Mouse (Mus musculus): Measurements from ENCODE around the gene Trip11. TPM values are rescaled to one million over a fixed set of nuclear protein-coding genes. Genes with fewer than 3 reads are reported as not detected.

Trip11 gene
- polyA plus RNA-seq, 1 experiment from 2014 or later = 31.2 TPM

DNA sequence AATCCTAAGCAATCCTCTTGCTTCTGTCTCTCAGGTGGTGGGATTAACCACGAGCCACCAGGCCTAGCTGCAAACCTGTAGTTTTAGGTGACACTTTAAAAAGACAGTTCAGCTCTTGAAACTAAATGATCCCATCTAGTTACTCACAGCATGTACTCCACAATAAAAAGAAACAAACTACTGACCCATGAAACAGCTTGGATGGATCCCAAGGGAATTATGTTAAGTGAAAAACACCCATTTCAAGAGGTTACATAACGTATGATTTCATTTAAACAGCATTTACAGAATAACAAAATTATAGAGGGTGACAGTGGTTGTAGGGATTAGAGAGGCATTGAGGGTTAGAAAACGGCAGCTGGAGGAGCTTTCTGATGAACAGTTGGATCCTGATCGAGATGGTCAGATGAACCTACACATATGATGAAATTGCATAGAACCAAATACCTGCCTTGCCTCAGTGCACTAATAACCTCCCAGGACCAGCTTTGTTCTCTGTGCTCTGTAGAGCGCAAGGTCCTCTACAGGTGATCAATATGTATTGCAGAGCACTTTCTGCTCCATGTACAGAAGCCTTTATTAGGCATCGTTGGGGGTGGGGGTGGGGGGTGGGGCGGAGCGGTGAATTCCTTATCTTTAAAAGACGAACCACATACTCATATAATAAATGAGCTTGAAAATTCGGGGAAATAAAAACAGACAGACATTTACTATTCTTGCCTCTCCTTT lies 76.4 kb downstream of the Trip11 start:
- no peak for ATAC-seq
- H3K27me3 ChIP-seq (replicated peaks) = no peaks in the 10 kb centered on the region
- no peak overlapping the region for H3K4me2 ChIP-seq (replicated peaks)
- 86% methylated on average over 10 of the region's 10 CpGs for WGBS
- H3K4me3 ChIP-seq (replicated peaks) = no peak overlapping the region
- no peak overlapping the region for H3K9ac ChIP-seq
- no peaks in the 10 kb centered on the region for H3K9me3 ChIP-seq
- peaks cover 11% of the 10 kb centered on the region for H3K36me3 ChIP-seq
- H3K27ac ChIP-seq = no peak overlapping the region
- H3K4me1 ChIP-seq (replicated peaks) = 0 out of 2 replicates have a peak, but pooled peaks cover 1% of the 10 kb centered on the region

DNA sequence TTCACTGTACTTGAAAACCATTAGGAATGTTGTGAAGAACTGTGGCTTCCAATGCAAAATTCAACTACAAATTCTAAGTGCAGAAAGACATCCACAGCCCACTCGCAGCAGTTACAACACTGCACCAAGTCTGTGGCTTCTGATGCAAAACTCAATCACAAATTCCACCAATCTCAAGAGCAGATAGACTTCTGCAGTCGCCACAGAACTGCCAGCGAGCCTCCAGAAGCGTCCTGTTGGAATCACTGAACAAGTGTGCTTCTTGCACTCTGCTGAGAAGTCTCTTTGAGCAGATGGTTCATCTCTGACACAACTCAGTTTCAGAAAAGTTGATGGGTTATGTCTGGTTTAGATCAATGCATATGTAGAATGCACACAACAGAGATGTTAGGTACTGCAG lies 78.4 kb downstream of the Trip11 start:
- H3K4me2 ChIP-seq (replicated peaks) = no peak overlapping the region
- no peaks in the 10 kb centered on the region for H3K27me3 ChIP-seq (replicated peaks)
- H3K36me3 ChIP-seq = peaks cover 11% of the 10 kb centered on the region
- H3K4me1 ChIP-seq (replicated peaks) = 0 out of 2 replicates have a peak, but pooled peaks cover 5% of the 10 kb centered on the region
- 85% methylated on average over 4 of the region's 4 CpGs for WGBS
- no peaks in the 10 kb centered on the region for H3K9me3 ChIP-seq
- H3K4me3 ChIP-seq (replicated peaks) = no peak overlapping the region
- ATAC-seq = no peak
- H3K9ac ChIP-seq = no peak overlapping the region
- H3K27ac ChIP-seq = no peak overlapping the region

DNA sequence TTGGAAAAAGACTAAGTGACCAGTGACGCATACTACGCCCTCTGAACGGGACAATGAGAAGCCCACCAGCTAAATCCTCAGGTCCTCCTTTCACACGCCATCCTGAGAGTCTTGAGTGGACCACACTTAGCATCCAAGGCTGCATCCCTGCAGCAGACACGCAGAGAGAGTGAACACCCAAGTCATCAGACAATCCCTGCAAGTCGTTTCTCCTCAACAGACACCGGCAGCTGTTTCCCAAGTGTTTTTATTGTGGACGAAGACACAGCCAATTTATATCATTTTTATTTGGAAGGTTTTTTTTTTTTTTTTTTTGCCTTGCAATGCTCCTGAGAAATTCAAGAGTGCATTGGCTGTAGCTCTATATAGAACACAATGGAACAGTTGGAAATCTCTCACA lies 79.3 kb downstream of the Trip11 start:
- H3K27me3 ChIP-seq (replicated peaks) = no peaks in the 10 kb centered on the region
- H3K4me3 ChIP-seq (replicated peaks) = no peak overlapping the region
- no peak overlapping the region for H3K4me2 ChIP-seq (replicated peaks)
- 0 out of 2 replicates have a peak, but pooled peaks cover 5% of the 10 kb centered on the region for H3K4me1 ChIP-seq (replicated peaks)
- H3K27ac ChIP-seq = no peak overlapping the region
- H3K36me3 ChIP-seq = peaks cover 11% of the 10 kb centered on the region
- ATAC-seq = no peak
- WGBS = 74% methylated on average over 8 of the region's 8 CpGs
- no peak overlapping the region for H3K9ac ChIP-seq
- H3K9me3 ChIP-seq = no peaks in the 10 kb centered on the region

DNA sequence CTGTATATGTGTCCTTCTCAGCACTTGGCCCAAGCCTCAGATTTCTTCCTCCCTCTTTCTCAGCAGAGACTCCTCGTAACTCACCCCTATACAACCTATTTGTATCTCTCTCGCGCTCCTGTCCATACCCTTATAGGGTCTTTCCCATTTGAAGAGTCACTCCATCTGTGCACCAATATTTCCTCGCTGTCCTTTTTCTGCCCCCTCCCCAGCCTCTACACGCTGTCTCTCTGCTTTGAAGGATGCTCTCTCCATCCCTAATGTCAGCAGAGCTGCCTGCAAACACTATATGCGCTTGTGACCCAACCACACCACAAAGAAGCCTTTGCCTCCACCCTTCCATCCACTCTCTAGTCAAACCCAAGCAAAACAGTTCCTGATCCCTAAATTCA lies 80.0 kb downstream of the Trip11 start:
- H3K27ac ChIP-seq = no peak overlapping the region
- no peak for ATAC-seq
- H3K9ac ChIP-seq = no peak overlapping the region
- 0 out of 2 replicates have a peak, but pooled peaks cover 5% of the 10 kb centered on the region for H3K4me1 ChIP-seq (replicated peaks)
- H3K4me3 ChIP-seq (replicated peaks) = no peak overlapping the region
- H3K4me2 ChIP-seq (replicated peaks) = no peak overlapping the region
- H3K27me3 ChIP-seq (replicated peaks) = no peaks in the 10 kb centered on the region
- WGBS = 84% methylated on average over 6 of the region's 6 CpGs
- H3K36me3 ChIP-seq = peaks cover 7% of the 10 kb centered on the region; the same call in 1 of the 2 replicates
- H3K9me3 ChIP-seq = no peaks in the 10 kb centered on the region

DNA sequence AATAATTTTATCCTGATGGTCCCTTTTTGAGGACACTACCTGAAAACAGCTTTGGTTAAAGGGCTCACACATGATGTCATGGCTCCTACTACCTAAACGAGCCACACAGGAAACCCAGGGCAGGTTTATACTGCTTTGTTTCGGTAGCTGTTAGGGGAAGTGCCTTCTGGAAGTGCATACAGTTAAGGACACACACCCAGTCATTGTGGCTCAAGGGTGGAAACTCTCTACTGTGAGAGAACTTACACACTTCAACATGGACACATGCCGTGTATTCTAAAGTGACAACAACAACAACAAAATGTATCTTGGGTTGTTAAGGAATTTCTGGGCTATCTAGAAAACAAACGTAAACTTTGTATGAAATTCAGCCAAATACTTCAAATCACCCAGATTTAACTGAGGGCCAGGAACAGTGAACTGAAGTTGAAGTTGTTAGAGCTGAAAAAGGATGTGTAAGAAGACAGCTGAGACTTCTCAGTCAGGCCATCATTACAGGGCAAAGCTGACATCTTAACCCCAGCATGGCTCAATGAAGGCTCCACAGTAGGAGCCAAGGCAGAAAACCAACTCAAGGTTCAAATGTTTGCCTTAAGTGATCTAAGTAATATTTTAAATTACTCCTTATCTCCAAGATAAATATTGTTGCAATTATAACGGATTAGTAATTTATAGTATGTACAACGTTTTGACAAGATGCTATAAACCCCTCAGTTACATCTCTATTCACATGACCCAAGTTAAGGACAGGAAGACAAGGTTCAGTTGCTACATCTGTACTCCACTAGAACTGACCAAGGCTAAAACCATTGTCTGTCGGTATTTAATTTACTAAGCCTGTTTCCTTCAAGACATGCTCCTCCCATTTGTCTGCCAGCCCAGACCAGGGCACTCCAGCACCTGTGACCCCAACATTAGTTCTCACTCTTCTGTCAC lies 80.6 kb downstream of the Trip11 start:
- WGBS = 54% methylated on average over 7 of the region's 7 CpGs
- H3K36me3 ChIP-seq = peaks cover 2% of the 10 kb centered on the region; the same call in 1 of the 2 replicates
- H3K4me3 ChIP-seq (replicated peaks) = no peak overlapping the region
- H3K4me2 ChIP-seq (replicated peaks) = no peak overlapping the region
- no peak overlapping the region for H3K27ac ChIP-seq
- H3K27me3 ChIP-seq (replicated peaks) = no peaks in the 10 kb centered on the region
- ATAC-seq = 0 out of 2 replicates have a peak, but pooled peaks have one; percentile 37
- H3K4me1 ChIP-seq (replicated peaks) = 0 out of 2 replicates have a peak, but pooled peaks cover 5% of the 10 kb centered on the region
- no peak overlapping the region for H3K9ac ChIP-seq
- H3K9me3 ChIP-seq = no peaks in the 10 kb centered on the region

DNA sequence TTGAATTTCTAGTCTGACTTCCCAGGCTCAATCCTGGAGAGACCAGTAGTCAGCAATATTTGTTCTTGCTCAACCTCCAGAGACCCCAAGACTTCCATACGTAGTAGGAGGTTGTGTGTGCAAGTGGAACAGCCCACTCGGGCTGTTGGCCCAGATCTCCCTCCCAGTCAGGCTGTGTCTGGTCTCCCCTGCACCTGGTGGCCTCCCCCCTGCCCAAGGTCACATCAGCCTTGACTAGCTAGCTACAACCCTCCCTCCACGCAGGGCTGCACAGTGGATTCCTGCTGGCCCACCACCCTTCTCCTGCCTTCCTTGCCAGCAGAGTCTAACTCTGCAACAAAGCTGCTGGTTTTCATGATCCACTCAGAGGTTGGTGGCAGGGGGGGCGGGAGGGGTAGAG lies 81.8 kb downstream of the Trip11 start:
- peak; percentile 34; the same call in 1 of the 2 replicates for ATAC-seq
- Histone ChIP-seq H3K4me1 (replicated peaks) (0 out of 2 replicates have a peak, but pooled peaks cover 5% of the 10 kb centered on the region), H3K9ac (no peak overlapping the region), H3K27me3 (replicated peaks) (no peaks in the 10 kb centered on the region), H3K4me3 (replicated peaks) (no peak overlapping the region), H3K36me3 (no peaks in the 10 kb centered on the region), H3K27ac (no peak overlapping the region), H3K9me3 (no peaks in the 10 kb centered on the region), H3K4me2 (replicated peaks) (no peak overlapping the region)
- WGBS = 62% methylated on average over 4 of the region's 4 CpGs

DNA sequence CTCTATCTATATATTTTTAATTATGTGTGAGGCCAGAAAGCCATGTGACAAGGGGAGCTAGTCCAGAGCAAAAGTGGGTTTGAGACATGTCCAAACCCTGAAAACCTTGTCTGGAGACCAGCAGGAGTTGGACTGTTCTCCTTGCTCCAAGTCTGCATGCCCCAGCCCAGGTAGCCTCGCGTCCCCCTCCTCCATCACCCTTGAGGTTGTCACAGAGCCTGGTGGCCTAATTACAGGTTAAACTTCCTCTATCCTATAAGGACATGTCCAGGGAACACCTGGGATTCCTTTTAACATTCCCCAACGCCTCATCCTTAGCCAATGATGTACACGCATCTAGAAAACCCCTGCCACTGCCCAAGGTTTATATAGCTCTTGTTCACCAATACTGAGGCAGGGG lies 89.9 kb downstream of the Trip11 start:
- H3K27ac ChIP-seq = no peak overlapping the region
- no peak overlapping the region for H3K4me3 ChIP-seq (replicated peaks)
- no peak overlapping the region for H3K9ac ChIP-seq
- peaks cover 7% of the 10 kb centered on the region for H3K4me1 ChIP-seq (replicated peaks)
- no peaks in the 10 kb centered on the region for H3K27me3 ChIP-seq (replicated peaks)
- no peak for ATAC-seq
- no peaks in the 10 kb centered on the region for H3K9me3 ChIP-seq
- H3K4me2 ChIP-seq (replicated peaks) = no peak overlapping the region
- 87% methylated on average over 4 of the region's 4 CpGs for WGBS
- H3K36me3 ChIP-seq = no peaks in the 10 kb centered on the region

DNA sequence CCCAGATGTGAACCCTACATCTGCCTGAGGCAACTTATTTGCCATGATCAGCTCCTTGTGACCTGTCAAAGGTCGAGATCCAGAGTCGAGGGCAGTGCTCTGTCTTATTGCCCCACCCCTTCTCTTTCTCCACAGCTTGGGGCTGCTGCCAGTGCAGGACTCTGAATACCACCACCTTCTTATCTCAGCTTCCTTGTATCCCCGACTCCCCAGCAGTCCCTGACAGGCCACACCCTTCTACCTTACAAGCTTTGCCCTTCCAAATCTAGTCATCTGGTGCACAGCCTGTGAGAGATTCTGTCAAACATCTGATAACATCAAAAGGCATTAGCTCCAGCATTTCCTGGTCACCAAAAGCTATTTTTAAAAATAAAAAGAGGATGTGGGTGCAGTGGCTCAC lies 91.5 kb downstream of the Trip11 start:
- Histone ChIP-seq H3K36me3 (no peaks in the 10 kb centered on the region), H3K27ac (no peak overlapping the region), H3K4me2 (replicated peaks) (no peak overlapping the region), H3K27me3 (replicated peaks) (no peaks in the 10 kb centered on the region), H3K9ac (no peak overlapping the region), H3K4me3 (replicated peaks) (no peak overlapping the region), H3K9me3 (no peaks in the 10 kb centered on the region), H3K4me1 (replicated peaks) (peaks cover 11% of the 10 kb centered on the region)
- ATAC-seq = no peak
- 23% methylated on average over 3 of the region's 3 CpGs for WGBS

DNA sequence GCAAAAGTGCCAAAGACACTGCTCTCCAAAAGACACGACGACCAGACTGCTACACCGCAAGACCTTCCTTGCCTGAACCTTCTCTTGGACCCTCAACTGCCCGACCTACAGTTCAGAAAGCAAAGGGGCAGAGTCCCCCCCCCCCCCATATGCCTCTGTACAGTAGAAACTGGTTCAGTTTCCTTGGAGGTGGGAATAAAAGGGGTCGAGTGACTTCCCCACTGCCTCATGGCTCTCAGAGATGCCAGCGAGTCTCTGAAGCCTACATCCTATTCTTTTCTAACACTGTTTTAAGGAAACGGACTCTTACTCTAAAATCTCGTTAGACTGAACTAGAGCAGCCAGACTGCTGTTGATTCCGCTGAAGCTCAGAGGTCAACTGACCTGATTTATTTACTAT lies 93.5 kb downstream of the Trip11 start:
- no peaks in the 10 kb centered on the region for H3K9me3 ChIP-seq
- WGBS = 35% methylated on average over 9 of the region's 9 CpGs
- no peak for ATAC-seq
- H3K4me1 ChIP-seq (replicated peaks) = peaks cover 11% of the 10 kb centered on the region
- H3K27ac ChIP-seq = no peak overlapping the region
- peak overlapping the region; percentile 51 for H3K4me3 ChIP-seq (replicated peaks)
- H3K27me3 ChIP-seq (replicated peaks) = no peaks in the 10 kb centered on the region
- no peaks in the 10 kb centered on the region for H3K36me3 ChIP-seq
- peak overlapping the region; percentile 97 for H3K4me2 ChIP-seq (replicated peaks)
- H3K9ac ChIP-seq = peak overlapping the region; percentile 32; the same call in 1 of the 2 replicates

DNA sequence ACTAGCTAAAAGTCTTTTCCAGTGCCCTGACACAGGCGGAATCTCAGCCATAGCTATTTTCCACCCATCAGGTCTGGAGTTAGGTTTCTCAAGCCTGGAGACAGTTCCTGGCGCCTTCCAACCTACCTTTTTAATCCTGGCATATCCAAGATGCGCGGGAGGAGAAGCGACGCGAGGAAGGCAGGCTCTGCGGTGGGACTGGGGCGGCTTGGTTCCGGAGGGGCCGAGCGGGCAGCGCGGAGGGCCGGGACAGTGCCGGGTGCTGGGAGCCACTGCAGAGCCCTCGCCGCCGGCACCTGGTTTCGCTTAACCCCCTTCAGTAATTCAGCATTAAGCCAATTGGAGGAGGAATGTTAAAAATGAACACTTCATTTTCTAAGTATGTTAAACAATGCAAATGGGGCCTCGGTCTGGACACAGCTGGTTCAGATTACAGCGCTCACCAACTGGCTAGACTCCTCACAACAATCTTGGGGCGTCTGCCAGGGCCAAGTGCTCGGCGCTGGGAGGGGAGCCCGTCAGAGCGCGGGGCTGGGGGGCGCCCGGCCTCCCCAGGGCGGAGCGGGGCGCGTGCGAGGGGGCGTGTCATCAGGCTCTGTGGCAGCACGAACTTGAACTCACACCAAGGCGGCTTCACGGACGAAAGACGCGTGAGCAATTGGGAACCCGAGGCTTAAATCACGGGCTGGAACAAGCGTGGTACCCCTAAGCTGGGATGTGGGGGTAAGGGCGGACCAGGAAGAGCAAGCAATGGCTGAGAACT lies 94.3 kb downstream of the Trip11 start, which contains the start of gene Fbln5:
TSS of gene Fbln5 (minus strand) at position 448 of the 763 bp plus-strand sequence.
- peak within 1 kb of the TSS; percentile 32 for H3K9ac ChIP-seq
- under 1% methylated on average over 46 of the region's 46 CpGs for WGBS

DNA sequence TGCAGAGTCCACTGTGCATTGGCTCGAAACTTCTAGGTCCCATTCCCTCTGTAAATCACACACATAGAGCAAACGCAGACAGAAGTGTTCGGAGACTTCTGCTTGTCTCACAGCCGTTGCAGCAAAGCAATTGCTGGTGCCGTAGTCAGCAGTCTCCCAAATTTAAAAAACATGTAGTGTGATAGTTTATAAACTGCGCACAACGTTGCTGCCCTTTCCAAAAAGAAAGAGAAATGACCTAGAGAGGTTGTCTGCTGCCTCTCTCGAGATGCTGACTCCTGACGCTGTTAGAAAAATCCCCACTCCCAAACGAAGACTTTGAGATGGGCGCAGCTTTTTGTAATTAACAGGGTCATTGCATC lies 94.8 kb downstream of the Trip11 start:
- H3K4me1 ChIP-seq (replicated peaks) = peaks cover 11% of the 10 kb centered on the region
- no peaks in the 10 kb centered on the region for H3K36me3 ChIP-seq
- peak overlapping the region; percentile 80 for H3K27ac ChIP-seq
- peak overlapping the region; percentile 97 for H3K4me2 ChIP-seq (replicated peaks)
- H3K9ac ChIP-seq = 0 out of 2 replicates have a peak overlapping the region, but pooled peaks have one; percentile 32
- ATAC-seq = no peak
- H3K9me3 ChIP-seq = no peaks in the 10 kb centered on the region
- 19% methylated on average over 11 of the region's 11 CpGs for WGBS
- H3K27me3 ChIP-seq (replicated peaks) = no peaks in the 10 kb centered on the region
- H3K4me3 ChIP-seq (replicated peaks) = peak overlapping the region; percentile 51

More for the DNA sequence above, 94.3 kb downstream of the Trip11 start, which contains the start of gene Fbln5:
- Histone ChIP-seq H3K9me3 (no peaks in the 10 kb centered on the region), H3K27ac (peak within 1 kb of the TSS; percentile 80), H3K36me3 (no peaks in the 10 kb centered on the region), H3K4me1 (replicated peaks) (peaks cover 11% of the 10 kb centered on the region), H3K4me2 (replicated peaks) (peak within 1 kb of the TSS; percentile 97), H3K4me3 (replicated peaks) (peak within 1 kb of the TSS; percentile 51), H3K27me3 (replicated peaks) (no peaks in the 10 kb centered on the region)
- peak; percentile 90 for ATAC-seq

Data from intestine, embryonic 15.5 days (tissue).